Mouse (Mus musculus) yolk sac, embryonic 10.5 days (tissue): Measurements from ENCODE around the gene Ccdc121.
"Not testable (repeated sequence)": the region's sequence is repeated elsewhere in the genome, so short reads cannot be mapped to it uniquely, and the experiment has no call there.

Experiments
- DNase-seq: peaks from one replicate; pipeline ENCODE4 v3.0.0-alpha.2; 2017; ENCODE audit warnings: low spot score

Ccdc121 gene

GRCm38 (mm10) chr1:181510855-181511254 lies 396 bp downstream of the Ccdc121 start:
- DNase-seq = not testable (repeated sequence)

- DNase-seq = no peak
These were observed 5.9 kb downstream of the Ccdc121 start for GRCm38 (mm10) chr1:181505367-181505766.

- DNase-seq = no peak
These were observed 7.8 kb downstream of the Ccdc121 start for GRCm38 (mm10) chr1:181503471-181503870.

GRCm38 (mm10) chr1:181484696-181485095 lies 26.6 kb downstream of the Ccdc121 start:
- no peak for DNase-seq

- no peak for DNase-seq
These were observed 34.7 kb downstream of the Ccdc121 start for GRCm38 (mm10) chr1:181476557-181476956.

- DNase-seq = no peak
These were observed 35.1 kb downstream of the Ccdc121 start for GRCm38 (mm10) chr1:181476141-181476540.

- no peak for DNase-seq
These were observed 41.8 kb downstream of the Ccdc121 start for GRCm38 (mm10) chr1:181469415-181469814.

- no peak for DNase-seq
These were observed 44.0 kb downstream of the Ccdc121 start for GRCm38 (mm10) chr1:181467321-181467670.

- no peak for DNase-seq
These were observed 44.5 kb downstream of the Ccdc121 start for GRCm38 (mm10) chr1:181466601-181467320.

- no peak for DNase-seq
These were observed 45.2 kb downstream of the Ccdc121 start for GRCm38 (mm10) chr1:181466040-181466439.

- DNase-seq = no peak
These were observed 46.2 kb downstream of the Ccdc121 start for GRCm38 (mm10) chr1:181465027-181465426.

GRCm38 (mm10) chr1:181462906-181463179 lies 48.4 kb downstream of the Ccdc121 start:
- no peak for DNase-seq

GRCm38 (mm10) chr1:181462051-181462905 lies 49.0 kb downstream of the Ccdc121 start:
- no peak for DNase-seq

GRCm38 (mm10) chr1:181461484-181461883 lies 49.8 kb downstream of the Ccdc121 start:
- DNase-seq = no peak

- no peak for DNase-seq
These were observed 51.0 kb downstream of the Ccdc121 start for GRCm38 (mm10) chr1:181460283-181460682.
